Mouse (Mus musculus) spleen, adult 2 months (tissue): ENCODE data around the gene Prpsap2. TPM values are rescaled to one million over a fixed set of nuclear protein-coding genes. Genes with fewer than 3 reads are reported as not detected.

Source experiments
- DNase-seq, 2 experiments: peaks; one replicate each; pipeline versions ENCODE4 v3.0.0 to v3.0.0-alpha.2; 2012 to 2021; ENCODE audit warnings: low spot score in 2 of 2, low read depth in 1 of 2
- H3K27ac ChIP-seq: fragments of 200-500 bp; 2 replicates; pipeline ENCODE4 v1.5.1; 2012; ENCODE audit warnings: low read length, inconsistent platforms; ENCODE audit not compliant: insufficient read depth
- H3K27me3 ChIP-seq: fragments of 200-500 bp; 2 replicates; pipeline ENCODE4 v1.6.1; 2012; ENCODE audit warnings: mild to moderate bottlenecking, moderate library complexity, low read length, inconsistent platforms; ENCODE audit not compliant: control insufficient read depth, insufficient read depth
- H3K36me3 ChIP-seq: fragments of 200-500 bp; 2 replicates; pipeline ENCODE4 v1.6.1; 2012; ENCODE audit warnings: mild to moderate bottlenecking, low read length, inconsistent platforms; ENCODE audit not compliant: control insufficient read depth, insufficient read depth
- H3K4me1 ChIP-seq: fragments of 200-500 bp; 2 replicates; pipeline ENCODE4 v1.6.1; 2011; ENCODE audit warnings: inconsistent platforms; ENCODE audit not compliant: control insufficient read depth, insufficient read depth, insufficient read length
- H3K4me3 ChIP-seq: fragments of 200-500 bp; 2 replicates; pipeline ENCODE4 v1.5.1; 2011; ENCODE audit warnings: mild to moderate bottlenecking, inconsistent platforms; ENCODE audit not compliant: insufficient read depth, insufficient read length; ENCODE audit errors: extremely low read depth
- CTCF ChIP-seq: fragments of 200-500 bp; IDR thresholded peaks from 2 replicates; pipeline ENCODE4 v1.5.1; 2011; ENCODE audit warnings: mild to moderate bottlenecking, inconsistent platforms; ENCODE audit not compliant: insufficient read depth, insufficient read length, insufficient replicate concordance; ENCODE audit errors: extremely low read depth
- POLR2A ChIP-seq: fragments of 200-500 bp; IDR thresholded peaks from 2 replicates; pipeline ENCODE4 v1.6.1; 2011; ENCODE audit warnings: low read depth, low read length, inconsistent platforms
- WGBS: fragments of 180-500 bp; shearing (Covaris S2); methylation state at CpG from one replicate; pipeline ENCODE4 v1.1.7; 2018; 5-methylcytosine and 5-hydroxymethylcytosine counted together
- polyA plus RNA-seq: library from polyadenylated mRNA; depleted of rRNA; stranded (reverse); fragments of >200 nt; gene quantifications from 2 replicates; pipeline ENCODE4 v1.2.3, GENCODE M21; 2012

Prpsap2 gene
- polyA plus RNA-seq, 1 experiment: 14.7 TPM

- H3K4me1 ChIP-seq: no peaks in the 10 kb centered on the region
- DNase-seq: no peak
- H3K4me3 ChIP-seq: no peak overlapping the region
- H3K27me3 ChIP-seq: no peaks in the 10 kb centered on the region
- TF ChIP-seq CTCF (no peak), POLR2A (no peak)
- H3K36me3 ChIP-seq: peaks cover 42% of the 10 kb centered on the region
- no peak overlapping the region for H3K27ac ChIP-seq
- 92% methylated on average over 1 of the region's 1 CpGs for WGBS
Measured at GRCm38 (mm10) chr11:61740500-61740899, 21.4 kb downstream of the Prpsap2 start.

DNA sequence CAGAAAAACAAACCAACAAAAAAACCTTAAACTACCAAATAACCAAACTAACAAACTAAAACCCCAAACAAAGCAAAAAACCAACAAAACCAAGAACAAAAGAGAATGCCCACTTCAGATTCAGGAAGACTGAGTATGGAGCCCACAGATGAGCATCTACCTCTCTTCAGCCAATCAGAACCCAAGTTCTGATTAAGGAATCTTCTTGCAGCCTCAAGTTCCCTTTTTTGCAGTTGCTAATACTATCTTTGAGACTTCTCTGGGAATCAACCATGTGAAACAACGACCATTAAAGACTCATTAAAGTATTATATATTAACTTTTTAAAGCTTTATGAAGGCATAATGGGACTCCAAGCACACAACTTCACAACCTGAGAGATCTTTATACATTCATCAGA is 24.6 kb downstream of the Prpsap2 start:
- peaks cover 49% of the 10 kb centered on the region for H3K36me3 ChIP-seq
- 63% methylated on average over 1 of the region's 1 CpGs for WGBS
- no peak for DNase-seq
- no peaks in the 10 kb centered on the region for H3K4me1 ChIP-seq
- H3K27me3 ChIP-seq: no peaks in the 10 kb centered on the region
- TF ChIP-seq POLR2A (no peak), CTCF (no peak)
- no peak overlapping the region for H3K27ac ChIP-seq
- H3K4me3 ChIP-seq: no peak overlapping the region

GRCm38 (mm10) chr11:61732672-61733071 is 29.2 kb downstream of the Prpsap2 start:
- no peak overlapping the region for H3K4me3 ChIP-seq
- TF ChIP-seq POLR2A (no peak), CTCF (no peak)
- H3K4me1 ChIP-seq: no peaks in the 10 kb centered on the region
- no peaks in the 10 kb centered on the region for H3K27me3 ChIP-seq
- no peak overlapping the region for H3K27ac ChIP-seq
- 89% methylated on average over 7 of the region's 7 CpGs for WGBS
- peaks cover 37% of the 10 kb centered on the region for H3K36me3 ChIP-seq
- DNase-seq: no peak

- peaks cover 17% of the 10 kb centered on the region for H3K36me3 ChIP-seq
- no peaks in the 10 kb centered on the region for H3K4me1 ChIP-seq
- no peak overlapping the region for H3K27ac ChIP-seq
- TF ChIP-seq POLR2A (no peak), CTCF (no peak)
- no peak for DNase-seq
- no peaks in the 10 kb centered on the region for H3K27me3 ChIP-seq
- H3K4me3 ChIP-seq: no peak overlapping the region
- 37% methylated on average over 2 of the region's 2 CpGs for WGBS
Measured at GRCm38 (mm10) chr11:61728037-61728436, 33.9 kb downstream of the Prpsap2 start.

GRCm38 (mm10) chr11:61722077-61722476 is 39.8 kb downstream of the Prpsap2 start:
- H3K27ac ChIP-seq: no peak overlapping the region
- WGBS: 87% methylated on average over 5 of the region's 5 CpGs
- H3K4me3 ChIP-seq: no peak overlapping the region
- no peaks in the 10 kb centered on the region for H3K27me3 ChIP-seq
- no peaks in the 10 kb centered on the region for H3K36me3 ChIP-seq
- H3K4me1 ChIP-seq: no peaks in the 10 kb centered on the region
- DNase-seq: no peak
- TF ChIP-seq POLR2A (no peak), CTCF (no peak)

DNA sequence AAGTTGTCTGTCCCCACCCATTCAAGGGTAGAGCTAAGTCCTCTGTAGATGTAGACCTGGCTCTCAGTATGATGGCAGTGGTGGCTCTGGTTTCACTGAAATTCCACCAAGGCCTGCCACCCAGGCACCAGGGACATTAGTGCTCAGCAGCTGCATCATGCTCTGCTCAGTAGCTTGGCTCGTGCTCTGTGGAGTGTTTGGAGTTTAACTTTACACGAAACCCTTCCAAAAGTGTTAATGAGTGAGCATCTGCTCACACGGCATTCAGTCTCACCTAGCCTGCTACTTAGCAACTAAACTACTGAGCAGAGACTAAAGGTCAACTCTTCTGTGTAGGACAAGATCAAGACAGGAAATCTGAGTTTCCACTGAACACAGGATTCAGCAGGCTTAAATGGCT is 41.3 kb downstream of the Prpsap2 start, which contains the start of gene Slc5a10:
Gene Slc5a10, minus strand, starts transcription at position 191 of the 400 bp plus-strand sequence.
- no peaks in the 10 kb centered on the region for H3K4me1 ChIP-seq
- no peak within 1 kb of the TSS for H3K27ac ChIP-seq
- 86% methylated on average over 3 of the region's 3 CpGs for WGBS
- no peaks in the 10 kb centered on the region for H3K27me3 ChIP-seq
- TF ChIP-seq POLR2A (no peak), CTCF (no peak)
- H3K36me3 ChIP-seq: no peaks in the 10 kb centered on the region
- H3K4me3 ChIP-seq: no peak within 1 kb of the TSS
- DNase-seq: no peak

DNA sequence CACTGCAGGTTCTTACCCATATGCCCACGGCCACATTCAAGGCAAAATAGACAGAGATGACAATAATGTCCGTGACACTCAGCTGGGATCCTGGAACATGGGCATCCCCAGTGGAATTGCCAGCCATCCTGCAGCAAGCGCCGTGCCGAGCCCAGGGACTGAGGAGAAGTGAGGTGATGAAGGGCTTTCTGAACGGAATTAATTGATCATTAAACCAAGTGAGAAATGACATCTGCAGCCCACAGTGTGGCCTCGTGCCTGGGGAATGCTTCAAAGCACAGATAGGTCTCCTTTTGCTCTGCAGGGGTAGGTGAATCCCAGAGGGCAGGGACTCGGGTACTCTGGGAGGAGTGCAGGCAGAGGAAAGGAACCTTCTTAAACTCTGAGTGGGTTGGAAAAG is 42.1 kb downstream of the Prpsap2 start:
- Histone ChIP-seq H3K27ac (no peak overlapping the region), H3K4me1 (no peaks in the 10 kb centered on the region), H3K27me3 (no peaks in the 10 kb centered on the region), H3K4me3 (no peak overlapping the region), H3K36me3 (no peaks in the 10 kb centered on the region)
- no peak for DNase-seq
- no peak for TF ChIP-seq POLR2A
- TF ChIP-seq CTCF: no peak
- WGBS: 84% methylated on average over 8 of the region's 8 CpGs
